Mouse (Mus musculus) liver, adult (tissue): ENCODE results near the gene Ccdc148.

Experiments
- GATA4 ChIP-seq: IDR thresholded peaks from 2 replicates; pipeline ENCODE4 v1.6.1; 2014; ENCODE audit warnings: mild to moderate bottlenecking, low read length; ENCODE audit not compliant: insufficient replicate concordance

Ccdc148 gene

GRCm38 (mm10) chr2:58948796-58949195 is 211.7 kb downstream of the Ccdc148 start:
- TF ChIP-seq GATA4 = no peak

DNA sequence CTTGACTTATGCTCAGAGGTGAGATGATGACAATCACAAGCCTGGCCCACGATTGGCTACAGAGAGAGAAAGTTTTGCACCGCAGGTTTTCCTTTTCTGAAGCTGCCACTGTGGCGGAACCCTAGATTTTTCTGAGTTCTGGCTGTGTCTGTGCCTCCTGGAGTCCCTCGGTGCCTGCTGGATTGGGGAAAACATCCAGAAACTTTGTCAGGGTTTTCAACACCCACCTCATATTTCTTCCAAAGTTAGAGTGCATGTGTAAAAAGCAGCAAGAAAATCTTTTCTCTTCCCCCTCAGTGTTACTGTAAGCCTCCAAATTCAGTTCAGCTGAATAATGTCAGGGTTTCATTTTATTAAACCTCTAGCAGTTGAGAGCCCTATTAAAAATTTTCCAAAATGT is 219.1 kb downstream of the Ccdc148 start:
- no peak for TF ChIP-seq GATA4

GRCm38 (mm10) chr2:58925551-58925950 is 234.9 kb downstream of the Ccdc148 start:
- no peak for TF ChIP-seq GATA4

- no peak for TF ChIP-seq GATA4
These were observed 242.1 kb downstream of the Ccdc148 start for GRCm38 (mm10) chr2:58918351-58918750.

DNA sequence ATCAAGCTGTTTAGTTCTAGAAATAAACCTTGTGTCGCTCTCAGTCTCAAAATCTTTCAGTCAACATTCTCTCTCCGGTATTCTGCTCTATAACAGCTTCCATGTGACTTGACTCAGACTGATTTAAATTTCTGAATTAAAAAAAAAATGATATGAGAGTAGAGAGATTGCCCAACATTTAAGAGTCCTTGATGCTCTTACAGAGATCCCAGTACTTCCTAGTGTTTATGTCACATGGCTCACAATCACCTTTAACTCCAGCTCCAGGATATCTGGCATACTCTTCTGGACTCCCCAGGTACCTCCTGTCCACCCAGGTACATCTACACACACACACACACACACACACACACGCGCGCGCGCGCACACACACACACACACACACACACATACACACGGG is 248.1 kb downstream of the Ccdc148 start:
- no peak for TF ChIP-seq GATA4

DNA sequence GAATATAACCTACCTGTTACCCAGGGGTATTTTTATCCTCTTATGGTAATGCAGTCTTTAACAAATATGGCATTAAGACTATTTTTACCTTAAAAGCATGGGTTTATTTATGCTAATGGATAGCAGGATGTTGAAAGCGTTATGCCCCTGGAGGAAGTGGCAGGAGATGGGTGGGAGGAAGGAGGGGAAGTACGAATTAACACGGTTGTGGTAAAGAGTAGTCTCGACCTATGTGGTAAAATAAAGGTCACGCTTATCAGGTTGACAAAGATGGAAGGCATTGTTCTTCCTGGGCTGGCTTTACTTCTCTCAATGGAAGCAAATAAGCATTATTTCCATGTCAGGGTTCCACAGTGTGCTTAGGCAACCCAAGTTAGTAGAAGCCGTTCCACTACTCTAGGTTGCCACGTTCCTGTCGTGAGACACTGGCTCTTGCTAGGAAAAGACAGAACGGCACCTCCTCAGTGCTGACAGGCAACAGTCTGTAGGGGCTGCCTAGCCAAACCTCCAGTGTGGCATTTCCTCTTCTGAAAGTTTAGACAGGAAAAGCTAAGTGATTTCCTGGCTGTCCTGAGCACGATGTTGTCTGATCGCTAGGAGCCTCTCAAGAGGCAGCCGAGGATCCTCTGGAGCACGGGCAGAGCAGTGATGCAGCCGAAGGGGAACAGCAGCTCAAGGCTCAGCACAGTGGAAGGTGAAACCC is 253.5 kb downstream of the Ccdc148 start:
- no peak for TF ChIP-seq GATA4

- TF ChIP-seq GATA4 = no peak
These were observed 255.4 kb downstream of the Ccdc148 start for GRCm38 (mm10) chr2:58905057-58905456.

- no peak for TF ChIP-seq GATA4
These were observed 280.6 kb downstream of the Ccdc148 start for GRCm38 (mm10) chr2:58879876-58880275.

DNA sequence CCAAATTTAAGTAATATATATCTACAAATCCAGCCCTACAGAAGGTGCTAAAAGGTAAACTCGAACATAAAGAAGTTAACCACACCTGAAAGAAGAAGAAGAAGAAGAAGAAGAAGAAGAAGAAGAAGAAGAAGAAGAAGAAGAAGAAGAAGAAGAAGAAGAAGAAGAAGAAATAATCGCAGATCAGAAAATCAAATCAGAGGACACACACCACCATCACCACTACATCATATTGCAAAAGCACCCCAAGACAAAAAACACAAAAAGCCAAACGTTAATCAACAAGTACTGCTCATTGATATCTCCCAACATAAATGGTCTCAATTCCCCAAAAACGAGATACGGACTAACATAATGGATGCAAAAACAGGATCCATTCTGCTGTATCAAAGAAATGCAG is 301.3 kb downstream of the Ccdc148 start, which contains the start of gene Gm11099:
Gene Gm11099, plus strand, starts transcription at position 301 of the 400 bp plus-strand sequence.
- no peak for TF ChIP-seq GATA4

DNA sequence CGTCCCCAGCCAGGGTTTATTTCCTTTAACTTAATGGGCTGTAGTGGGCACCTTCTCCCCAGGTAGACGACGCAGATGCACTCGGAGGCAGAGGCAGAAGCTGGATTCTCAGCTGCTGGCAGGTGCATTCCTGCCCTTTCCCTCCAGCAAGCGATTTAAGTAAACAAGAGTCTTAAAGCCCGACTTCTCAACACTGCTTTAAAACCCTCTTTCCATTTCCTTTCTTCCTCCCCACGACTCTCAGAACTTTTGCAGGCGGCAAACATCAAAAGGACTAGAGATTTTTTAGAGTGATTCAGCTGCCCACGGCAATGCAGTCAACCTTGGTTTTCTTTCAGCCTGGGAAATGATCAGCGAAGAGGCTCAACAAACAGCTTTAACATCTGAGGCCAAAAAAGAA is 316.0 kb downstream of the Ccdc148 start:
- no peak for TF ChIP-seq GATA4

DNA sequence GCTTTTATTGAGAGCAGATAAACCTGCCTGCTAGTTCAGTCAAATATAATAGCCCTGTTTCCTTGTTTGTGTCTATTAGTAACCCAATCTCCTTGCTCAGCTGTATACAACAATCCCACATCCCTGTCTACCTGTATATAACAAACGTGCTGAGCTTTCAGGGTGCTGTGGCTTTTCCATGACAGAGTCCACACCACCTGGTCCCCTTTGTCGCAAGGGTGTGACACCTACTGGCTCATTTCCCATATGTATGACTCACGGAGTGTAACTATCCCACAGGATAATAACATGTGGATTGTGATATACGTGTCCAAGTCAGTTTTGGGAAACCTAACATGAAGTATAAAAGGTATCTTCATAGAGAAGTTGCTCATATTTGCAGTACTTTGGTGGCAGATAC is 318.0 kb downstream of the Ccdc148 start:
- TF ChIP-seq GATA4 = no peak

GRCm38 (mm10) chr2:58841021-58841420 is 319.5 kb downstream of the Ccdc148 start:
- TF ChIP-seq GATA4 = no peak

GRCm38 (mm10) chr2:58832253-58832980 is 328.1 kb downstream of the Ccdc148 start:
- no peak for TF ChIP-seq GATA4

DNA sequence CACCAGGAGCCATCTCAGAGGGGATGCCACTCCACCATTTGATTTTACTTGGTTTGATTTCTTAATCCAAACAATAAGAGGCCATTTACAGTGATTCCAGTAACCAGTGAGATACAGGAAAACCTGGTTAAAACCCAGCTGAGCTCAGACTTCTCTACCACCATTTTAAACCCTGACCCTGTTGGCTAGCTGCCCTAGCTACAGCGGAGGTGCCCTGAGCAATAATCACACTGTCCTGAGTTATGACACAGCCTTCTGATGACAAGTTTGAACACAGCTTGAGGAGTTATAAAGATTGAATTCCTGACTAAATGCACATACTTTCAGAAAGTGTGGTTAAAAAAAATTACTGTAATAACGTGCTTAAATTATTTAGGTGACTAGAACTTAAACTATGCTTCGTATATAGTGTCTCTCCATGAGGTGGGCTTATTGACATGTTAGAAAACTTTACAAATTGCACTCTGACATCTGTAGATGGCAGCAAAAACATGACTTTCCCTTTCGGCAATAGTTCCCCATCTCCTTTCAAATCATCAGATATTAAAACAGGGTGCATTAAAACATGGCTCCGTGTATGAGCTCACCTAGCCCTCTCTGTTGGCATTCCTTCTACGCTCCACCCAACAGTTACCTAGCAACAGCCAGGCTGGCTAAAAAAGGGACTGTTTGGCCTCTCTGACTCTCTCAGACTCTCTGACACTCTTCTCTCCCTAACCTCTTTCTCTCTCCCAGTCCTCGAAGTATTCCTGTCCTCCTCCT is 330.3 kb downstream of the Ccdc148 start:
- TF ChIP-seq GATA4 = no peak

DNA sequence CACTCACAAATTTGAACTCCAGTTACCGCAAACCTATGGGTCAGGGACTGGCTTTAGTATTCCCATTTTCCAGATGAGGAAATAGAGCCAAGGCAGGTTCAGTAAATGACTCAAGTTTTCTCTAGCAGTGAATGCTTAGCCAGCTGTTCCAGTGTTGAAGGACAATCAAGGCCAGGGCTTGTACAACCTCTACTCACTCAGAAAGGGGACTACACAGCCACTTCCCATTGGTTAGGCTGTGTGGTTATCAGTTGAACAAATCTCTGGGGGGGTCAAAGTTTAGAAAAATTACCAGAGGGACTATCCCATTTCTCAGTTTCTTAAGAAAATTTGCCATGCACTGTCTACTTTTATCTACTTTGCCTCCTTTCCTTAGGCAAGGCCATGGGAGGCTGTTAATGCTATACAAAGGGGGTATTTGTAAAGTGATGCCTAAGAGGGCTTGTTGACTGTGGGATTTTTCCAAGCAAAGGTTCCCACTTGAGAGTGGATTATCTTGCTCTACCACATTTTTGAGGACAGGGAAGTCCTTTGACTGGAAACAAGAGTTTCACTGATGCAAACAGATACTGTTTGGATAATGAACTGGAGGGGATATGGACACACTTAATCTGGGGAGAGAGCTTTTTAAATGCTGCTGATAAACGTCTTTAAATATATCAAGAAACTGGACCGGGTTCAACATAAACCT is 331.4 kb downstream of the Ccdc148 start:
- no peak for TF ChIP-seq GATA4

DNA sequence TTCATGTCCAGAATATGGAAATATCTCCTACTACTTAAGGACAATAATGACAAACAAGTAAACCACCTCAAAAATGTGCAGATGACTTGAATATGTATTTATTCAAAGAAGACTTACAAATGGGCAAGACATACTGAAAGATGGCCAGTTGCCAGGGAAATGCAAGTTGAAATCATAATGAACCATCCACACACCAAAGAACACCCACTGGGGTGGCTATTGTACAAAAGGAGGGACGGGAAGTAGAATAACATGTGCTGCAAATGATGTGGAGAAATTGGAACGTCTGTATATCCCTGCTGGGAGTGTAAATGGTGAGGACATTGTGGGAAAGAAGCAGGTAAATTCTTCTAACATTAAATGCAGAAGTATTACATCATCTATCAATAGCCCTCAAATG is 347.5 kb downstream of the Ccdc148 start:
- no peak for TF ChIP-seq GATA4

DNA sequence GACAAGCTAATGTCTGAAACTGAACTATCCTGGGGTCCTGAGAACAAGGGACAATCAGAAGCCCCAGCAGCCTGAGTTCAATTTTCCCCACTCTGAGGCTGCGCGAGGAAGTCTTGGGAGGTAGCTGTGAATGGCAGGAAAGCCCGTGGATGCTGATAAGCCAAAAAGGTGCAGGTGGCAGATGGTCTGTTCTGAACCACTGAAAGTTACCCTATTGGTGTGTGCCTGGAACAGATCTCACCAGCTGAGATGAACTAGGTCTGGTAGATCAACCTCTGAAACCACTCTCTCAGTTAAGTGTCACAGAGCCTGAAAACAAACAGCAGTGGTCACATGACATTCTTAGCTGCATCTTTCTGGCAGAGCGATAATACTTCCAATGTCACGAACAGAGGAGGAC is 360.9 kb downstream of the Ccdc148 start:
- TF ChIP-seq GATA4 = no peak
